Mouse (Mus musculus) CH12.LX (cell line): ENCODE measurements around the gene Ap1ar. TPM values are rescaled to one million over a fixed set of nuclear protein-coding genes. Genes with fewer than 3 reads are reported as not detected.

ENCODE experiments used
- DNase-seq: peaks from one replicate; pipeline ENCODE4 v3.0.0-alpha.2; 2013; ENCODE audit errors: extremely low read depth
- H3K27ac ChIP-seq: 2 replicates; pipeline ENCODE4 v1.5.1; 2012; ENCODE audit warnings: low read depth, mild to moderate bottlenecking, control low read depth, moderate library complexity; ENCODE audit not compliant: insufficient read depth
- H3K27me3 ChIP-seq: replicated peaks from 2 replicates; pipeline ENCODE3; 2012; ENCODE audit warnings: inconsistent platforms
- H3K36me3 ChIP-seq, 2 experiments: replicated peaks in 1 of 2; 2 replicates each; pipeline versions ENCODE3 to v1.6.1; 2012; ENCODE audit warnings: inconsistent platforms in 1 of 2, low read length in 1 of 2, mild to moderate bottlenecking in 1 of 2, mixed read lengths in 1 of 2, moderate library complexity in 1 of 2; ENCODE audit not compliant: control insufficient read depth in 1 of 2, insufficient read depth in 1 of 2
- H3K4me1 ChIP-seq, 2 experiments: 2 replicates each; pipeline ENCODE4 v1.6.1; 2012; ENCODE audit warnings: inconsistent platforms in 1 of 2, moderate library complexity in 1 of 2; ENCODE audit not compliant: insufficient read depth in 2 of 2, control insufficient read depth in 1 of 2
- H3K4me2 ChIP-seq: 2 replicates; pipeline ENCODE4 v1.6.1; 2012; ENCODE audit warnings: low read depth, mild to moderate bottlenecking, control low read depth; ENCODE audit not compliant: poor library complexity, insufficient read depth, severe bottlenecking
- H3K4me3 ChIP-seq, 3 experiments: fragments of 150-350 bp in 1 of 3; sonication (generic) in 1 of 3; replicated peaks in 1 of 3; 2 replicates each; pipeline versions ENCODE3 to v1.5.1; 2011 to 2012; ENCODE audit warnings: low read depth in 2 of 3, low read length in 2 of 3, mild to moderate bottlenecking in 2 of 3, moderate library complexity in 2 of 3, control low read depth in 1 of 3, improper control_type of control experiment in 1 of 3, inconsistent platforms in 1 of 3, mixed read lengths in 1 of 3; ENCODE audit not compliant: poor library complexity in 1 of 3
- H3K79me2 ChIP-seq: replicated peaks from 2 replicates; pipeline ENCODE4 v1.6.1; 2012; ENCODE audit warnings: mild to moderate bottlenecking, moderate library complexity; ENCODE audit not compliant: control insufficient read depth, poor library complexity, insufficient read depth, severe bottlenecking; ENCODE audit errors: extremely low read depth
- H3K9ac ChIP-seq: 2 replicates; pipeline ENCODE4 v1.6.1; 2012; ENCODE audit warnings: low read depth, mild to moderate bottlenecking, control low read depth, moderate library complexity; ENCODE audit not compliant: insufficient read depth
- H3K9me3 ChIP-seq: replicated peaks from 2 replicates; pipeline ENCODE3; 2012; ENCODE audit warnings: low read length, inconsistent platforms, mixed read lengths
- BHLHE40 ChIP-seq: IDR thresholded peaks from 2 replicates; pipeline ENCODE4 v1.6.1; 2011; ENCODE audit warnings: mild to moderate bottlenecking, low read depth, low read length, improper control_type of control experiment
- CHD2 ChIP-seq: IDR thresholded peaks from 2 replicates; pipeline ENCODE4 v1.6.1; 2011; ENCODE audit warnings: low read length, improper control_type of control experiment
- EP300 ChIP-seq: IDR thresholded peaks from 2 replicates; pipeline ENCODE4 v1.6.1; 2011; ENCODE audit warnings: low read length, improper control_type of control experiment
- HCFC1 ChIP-seq: IDR thresholded peaks from 2 replicates; pipeline ENCODE4 v1.6.1; 2012; ENCODE audit warnings: low read depth, mild to moderate bottlenecking, inconsistent platforms, low read length, improper control_type of control experiment
- IRF4 ChIP-seq: IDR thresholded peaks from 2 replicates; pipeline ENCODE4 v1.6.1; 2014; ENCODE audit warnings: low read depth, mild to moderate bottlenecking, inconsistent platforms, low read length, improper control_type of control experiment
- JUN ChIP-seq: IDR thresholded peaks from 2 replicates; pipeline ENCODE4 v1.6.1; 2011; ENCODE audit warnings: low read depth, mild to moderate bottlenecking, low read length, improper control_type of control experiment, moderate library complexity; ENCODE audit not compliant: insufficient read depth
- JUND ChIP-seq: conservative IDR thresholded peaks from 2 replicates; pipeline ENCODE4 v1.6.1; 2011; ENCODE audit warnings: low read depth, low read length, improper control_type of control experiment
- KAT2A ChIP-seq: IDR thresholded peaks from 2 replicates; pipeline ENCODE4 v1.6.1; 2012; ENCODE audit warnings: low read length, improper control_type of control experiment, inconsistent platforms; ENCODE audit not compliant: insufficient replicate concordance
- MAX ChIP-seq: IDR thresholded peaks from 2 replicates; pipeline ENCODE4 v1.6.1; 2011; ENCODE audit warnings: low read length, improper control_type of control experiment
- MEF2A ChIP-seq: IDR thresholded peaks from 2 replicates; pipeline ENCODE4 v1.6.1; 2014; ENCODE audit warnings: low read depth, mild to moderate bottlenecking, inconsistent platforms, low read length, improper control_type of control experiment, borderline replicate concordance
- MXI1 ChIP-seq: IDR thresholded peaks from 2 replicates; pipeline ENCODE4 v1.6.1; 2011; ENCODE audit warnings: mild to moderate bottlenecking, low read depth, low read length, improper control_type of control experiment
- MYC ChIP-seq: IDR thresholded peaks from 2 replicates; pipeline ENCODE4 v1.6.1; 2011; ENCODE audit warnings: low read depth, mild to moderate bottlenecking, improper control_type of control experiment, low read length
- PAX5 ChIP-seq: IDR thresholded peaks from 2 replicates; pipeline ENCODE4 v1.6.1; 2012; ENCODE audit warnings: low read length, inconsistent platforms, mixed read lengths
- RAD21 ChIP-seq: IDR thresholded peaks from 2 replicates; pipeline ENCODE4 v1.6.1; 2011; ENCODE audit warnings: low read depth, mild to moderate bottlenecking, low read length, improper control_type of control experiment, moderate library complexity
- SIN3A ChIP-seq: IDR thresholded peaks from 2 replicates; pipeline ENCODE4 v1.6.1; 2012; ENCODE audit warnings: low read length, improper control_type of control experiment, inconsistent platforms
- TCF12 ChIP-seq: IDR thresholded peaks from 2 replicates; pipeline ENCODE4 v1.6.1; 2014; ENCODE audit warnings: low read depth, mild to moderate bottlenecking, inconsistent platforms, low read length, improper control_type of control experiment
- UBTF ChIP-seq: IDR thresholded peaks from 2 replicates; pipeline ENCODE4 v1.6.1; 2012; ENCODE audit warnings: low read depth, mild to moderate bottlenecking, inconsistent platforms, low read length, improper control_type of control experiment, moderate library complexity
- USF2 ChIP-seq: conservative IDR thresholded peaks from 2 replicates; pipeline ENCODE4 v1.6.1; 2011; ENCODE audit warnings: low read depth, low read length, improper control_type of control experiment
- ZC3H11A ChIP-seq: IDR thresholded peaks from 2 replicates; pipeline ENCODE4 v1.6.1; 2012; ENCODE audit warnings: low read depth, mild to moderate bottlenecking, inconsistent platforms, low read length, improper control_type of control experiment
- ZKSCAN1 ChIP-seq: IDR thresholded peaks from 2 replicates; pipeline ENCODE4 v1.6.1; 2012; ENCODE audit warnings: low read depth, inconsistent platforms, low read length, improper control_type of control experiment, borderline replicate concordance
- ZMIZ1 ChIP-seq: IDR thresholded peaks from 2 replicates; pipeline ENCODE4 v1.6.1; 2012; ENCODE audit warnings: low read depth, mild to moderate bottlenecking, inconsistent platforms, low read length, improper control_type of control experiment
- ZNF384 ChIP-seq: IDR thresholded peaks from 2 replicates; pipeline ENCODE4 v1.6.1; 2012; ENCODE audit warnings: low read depth, low read length, improper control_type of control experiment, inconsistent platforms
- dilution Hi-C: fragments of 300-500 bp; cut with MboI; formaldehyde crosslinking; loops from 2 replicates; pipeline ENCODE4 v1.14.3; 2020; ENCODE audit warnings: low sequenced_read_pairs; ENCODE audit not compliant: extremely low pct_unique_long_range_greater_than_20kb, extremely low pct_ligation_motif_present
- in situ Hi-C: fragments of 300-500 bp; cut with MboI; formaldehyde crosslinking; loops from 3 replicates; pipeline ENCODE4 v1.14.3; 2019; ENCODE audit warnings: low sequenced_read_pairs, low pct_ligation_motif_present, low pct_unique_long_range_greater_than_20kb, mixed read lengths
- polyA plus RNA-seq: library from polyadenylated mRNA; unstranded; fragments of >175 nt; gene quantifications from 2 replicates; pipeline ENCODE4 v1.2.1, GENCODE M21; 2012; ENCODE audit warnings: low read depth; ENCODE audit not compliant: insufficient read length
- total RNA-seq, 2 experiments: library from RNA; depleted of rRNA; stranded (reverse); fragments of 300-350 nt in 1 of 2; fragments of >200 nt in 1 of 2; gene quantifications; 2 replicates each; pipeline ENCODE4 v1.2.3; 2012 to 2014

Ap1ar gene
- total and polyA plus RNA-seq, 3 experiments, result 45.8 to 64.4 (median 51.2) TPM

DNA sequence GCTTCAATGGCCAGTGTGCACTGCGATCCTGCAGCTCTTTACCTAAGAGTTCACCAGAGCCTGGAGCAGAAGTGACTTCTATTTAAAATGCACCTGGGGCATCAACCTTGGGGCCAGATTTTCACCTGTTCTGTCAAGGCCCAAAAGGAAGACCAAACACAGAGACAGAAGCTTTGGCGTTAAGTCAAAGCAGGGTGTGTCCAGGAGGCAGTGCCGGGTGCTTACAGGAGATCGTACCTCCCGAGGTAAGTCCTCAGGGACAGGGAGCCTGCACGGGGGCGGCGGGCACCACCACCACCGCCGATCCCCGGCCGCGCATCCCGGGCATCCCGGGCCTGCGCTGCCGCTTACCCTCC is 547 bp downstream of the Ap1ar start:
- Histone ChIP-seq H3K27ac (no peak overlapping the region), H3K4me2 (peak overlapping the region; percentile 94), H3K4me1 (peaks cover 4 to 25% of the 10 kb centered on the region in 2 experiments; a peak in 2 of 4 replicates), H3K4me3 (peak overlapping the region; percentile 84 to 96 (median 93)), H3K9ac (peak overlapping the region; percentile 91), H3K9me3 (no peaks in the 10 kb centered on the region), H3K36me3 (peaks cover 0 to 37% of the 10 kb centered on the region in 2 experiments), H3K27me3 (no peaks in the 10 kb centered on the region), H3K79me2 (peaks cover 20% of the 10 kb centered on the region)
- TF ChIP-seq JUND, result no peak
- no peak for TF ChIP-seq ZNF384
- no peak for TF ChIP-seq MXI1
- TF ChIP-seq USF2, result no peak
- no peak for TF ChIP-seq CHD2
- TF ChIP-seq SIN3A, result no peak
- no peak for TF ChIP-seq BHLHE40
- no peak for TF ChIP-seq ZC3H11A
- dilution Hi-C loops (no loop called here), in situ Hi-C loops (no loop called here)
- no peak for DNase-seq

DNA sequence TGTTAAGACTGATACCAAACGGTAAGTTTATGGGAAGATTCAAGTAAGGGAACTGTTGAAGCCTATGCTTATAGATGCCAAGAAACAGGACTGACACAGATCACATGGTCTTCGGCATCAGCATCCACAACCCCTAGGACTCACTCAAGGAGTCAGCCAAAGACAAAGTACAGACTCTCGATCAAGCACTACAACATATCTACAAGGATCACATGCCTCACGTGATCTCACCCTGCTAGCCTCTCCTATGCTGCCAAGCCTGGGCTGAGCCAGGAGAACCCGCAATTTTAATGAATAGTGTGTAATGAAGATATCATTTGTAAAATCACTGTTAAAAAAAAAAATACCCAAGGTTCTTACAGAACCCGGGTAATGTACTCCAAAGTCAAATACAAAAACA is 1.7 kb downstream of the Ap1ar start:
- Histone ChIP-seq H3K4me1 (peaks cover 4 to 25% of the 10 kb centered on the region in 2 experiments; a peak in 2 of 4 replicates), H3K4me3 (no peak overlapping the region), H3K79me2 (peaks cover 20% of the 10 kb centered on the region), H3K9me3 (no peaks in the 10 kb centered on the region), H3K9ac (no peak overlapping the region), H3K27me3 (no peaks in the 10 kb centered on the region), H3K27ac (no peak overlapping the region), H3K4me2 (no peak overlapping the region), H3K36me3 (peaks cover 4 to 47% of the 10 kb centered on the region in 2 experiments)
- in situ Hi-C loops (no loop called here), dilution Hi-C loops (no loop called here)
- DNase-seq, result no peak
- TF ChIP-seq TCF12 (no peak), JUN (no peak)
- TF ChIP-seq, all 38 proteins: peak for 0

DNA sequence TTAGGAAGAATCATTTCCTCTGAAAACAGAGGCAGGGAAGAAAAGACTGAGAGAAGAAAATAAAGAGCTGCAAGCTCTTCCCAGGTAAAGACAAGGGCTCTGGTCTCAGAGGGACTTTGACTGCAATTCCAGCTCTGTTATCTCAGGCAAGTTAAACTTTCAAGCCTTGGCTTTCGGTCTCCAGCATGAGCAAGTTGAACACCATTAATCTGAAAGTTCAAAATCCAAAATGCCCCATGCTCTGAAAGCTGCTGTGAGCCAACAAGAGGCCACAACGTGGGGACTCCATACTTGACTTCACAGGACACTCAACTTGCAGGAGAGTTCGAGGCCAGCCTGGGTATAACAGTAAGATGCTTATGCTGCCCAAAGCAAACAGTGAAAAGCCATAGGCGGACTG is 3.3 kb downstream of the Ap1ar start:
- Histone ChIP-seq H3K4me1 (peaks cover 4 to 25% of the 10 kb centered on the region in 2 experiments; a peak in 2 of 4 replicates), H3K79me2 (peaks cover 28% of the 10 kb centered on the region), H3K4me2 (no peak overlapping the region), H3K27ac (no peak overlapping the region), H3K4me3 (no peak overlapping the region), H3K9me3 (no peaks in the 10 kb centered on the region), H3K27me3 (no peaks in the 10 kb centered on the region), H3K9ac (no peak overlapping the region)
- in situ Hi-C loops (no loop called here), dilution Hi-C loops (no loop called here)
- TF ChIP-seq JUND, result no peak
- TF ChIP-seq KAT2A, result no peak
- TF ChIP-seq UBTF, result no peak
- no peak for TF ChIP-seq MAX
- TF ChIP-seq PAX5, result no peak
- TF ChIP-seq ZNF384, result no peak
- TF ChIP-seq ZMIZ1, result no peak
- no peak for TF ChIP-seq RAD21
- no peak for TF ChIP-seq TCF12
- TF ChIP-seq IRF4, result no peak
- TF ChIP-seq ZKSCAN1, result no peak
- TF ChIP-seq HCFC1, result no peak
- TF ChIP-seq MEF2A, result no peak
- TF ChIP-seq MYC, result no peak
- TF ChIP-seq EP300, result no peak
- TF ChIP-seq, all 38 proteins: peak for 0
- peaks cover 4 to 61% of the 10 kb centered on the region in 2 experiments for H3K36me3 ChIP-seq
- no peak for DNase-seq
